Mouse (Mus musculus) activated CD4-positive, CD25-positive, alpha-beta regulatory T cell, adult 4 months (primary cell): ENCODE measurements around the gene Tspear. TPM values are rescaled to one million over a fixed set of nuclear protein-coding genes. Genes with fewer than 3 reads are reported as not detected.

Source experiments
- ATAC-seq: one replicate; pipeline ENCODE4 v1.8.0; 2017
- polyA plus RNA-seq, 2 experiments: library from polyadenylated mRNA; unstranded; fragments of 100-300 nt; shearing (Covaris generic); gene quantifications; one replicate each; pipeline ENCODE4 v1.2.1; 2017

The Tspear gene
- polyA plus RNA-seq, 2 experiments from 2014 or later = 0.38 to 0.40 TPM

DNA sequence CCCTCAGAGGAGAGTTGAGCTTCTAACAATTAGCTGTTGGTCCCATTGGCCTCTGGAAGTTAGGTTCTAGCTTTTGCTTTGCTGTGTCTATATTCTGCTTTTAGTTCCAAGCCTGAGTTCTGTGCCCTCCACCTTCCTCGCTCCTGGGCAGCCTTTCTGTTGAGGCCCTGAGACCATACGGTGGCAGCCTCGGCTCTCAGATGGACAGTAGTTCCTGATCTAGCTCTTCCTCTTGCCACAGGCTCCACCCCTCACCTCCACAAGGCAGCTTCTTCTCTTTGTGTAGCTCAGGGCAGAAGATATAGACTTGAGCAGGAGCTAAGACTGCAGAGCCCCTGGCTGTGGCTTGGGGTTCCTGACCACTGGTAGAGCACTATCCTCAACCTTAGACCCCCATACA is 193.9 kb downstream of the Tspear start:
- ATAC-seq = no peak

- ATAC-seq = no peak
Observed at GRCm38 (mm10) chr10:77882553-77882952, 196.2 kb downstream of the Tspear start.

DNA sequence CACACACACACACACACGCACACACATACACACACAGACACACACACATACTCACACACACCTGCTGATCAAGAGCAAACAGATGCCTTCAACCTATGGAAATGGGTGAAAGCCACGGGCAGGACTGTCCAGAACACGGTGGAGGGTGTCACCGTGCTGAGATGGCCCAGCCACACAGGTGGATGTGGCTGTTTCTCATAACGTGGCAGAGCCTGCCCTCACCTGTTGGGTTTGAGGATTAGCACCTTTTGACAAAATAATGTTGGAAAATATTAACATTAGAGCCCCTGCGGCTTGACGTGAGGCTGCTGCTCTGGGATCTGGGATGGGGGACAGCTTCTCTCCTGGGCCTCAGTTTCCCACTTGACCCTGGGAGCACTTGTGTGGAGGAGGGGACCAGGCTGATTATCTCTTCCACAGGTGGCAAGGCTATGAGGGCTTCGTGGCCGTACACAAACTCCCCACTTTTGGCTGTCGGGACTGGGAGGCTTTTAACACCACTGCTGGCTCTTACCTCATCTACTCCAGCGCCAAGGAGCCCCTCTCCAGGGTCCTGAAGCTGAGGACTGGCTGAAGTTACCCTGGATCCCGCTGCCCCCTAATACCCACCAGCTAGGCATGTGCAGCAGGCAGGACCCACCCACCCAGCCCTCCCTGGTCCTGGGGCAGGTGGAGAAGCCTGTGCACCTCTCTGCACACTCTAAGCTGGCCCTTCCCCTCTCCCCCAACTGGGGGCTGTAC is 199.8 kb downstream of the Tspear start:
- no peak for ATAC-seq

DNA sequence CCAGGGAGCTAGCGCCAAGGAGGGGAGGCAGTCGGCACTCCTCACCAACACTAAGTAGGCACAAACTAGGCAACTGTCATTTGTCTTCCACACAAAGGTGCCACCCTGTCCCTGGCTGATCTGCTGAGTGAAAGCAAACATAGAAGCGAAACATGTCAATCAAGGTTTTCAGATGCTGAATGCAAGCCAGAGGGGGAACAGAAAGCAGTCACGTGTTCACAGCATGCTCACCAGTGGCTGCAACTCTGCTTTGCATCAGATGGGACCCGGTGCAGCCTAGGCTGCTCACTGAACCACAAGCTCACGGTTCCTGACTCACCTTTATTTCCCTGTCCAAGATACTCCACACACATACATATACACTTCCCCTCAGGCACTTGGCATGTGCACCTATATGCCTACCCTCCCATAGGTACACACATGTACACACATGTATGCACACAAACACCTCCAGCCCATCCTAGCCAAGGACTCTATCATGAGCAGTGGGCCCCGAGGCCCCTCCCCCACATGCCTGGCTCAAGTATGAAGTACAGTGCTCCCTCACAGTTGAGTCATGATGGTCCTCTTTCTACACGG is 204.7 kb downstream of the Tspear start:
- no peak for ATAC-seq

- ATAC-seq = no peak
Observed at GRCm38 (mm10) chr10:77895562-77895961, 209.2 kb downstream of the Tspear start.

- no peak for ATAC-seq
Observed at GRCm38 (mm10) chr10:77900126-77900525, 213.8 kb downstream of the Tspear start.

DNA sequence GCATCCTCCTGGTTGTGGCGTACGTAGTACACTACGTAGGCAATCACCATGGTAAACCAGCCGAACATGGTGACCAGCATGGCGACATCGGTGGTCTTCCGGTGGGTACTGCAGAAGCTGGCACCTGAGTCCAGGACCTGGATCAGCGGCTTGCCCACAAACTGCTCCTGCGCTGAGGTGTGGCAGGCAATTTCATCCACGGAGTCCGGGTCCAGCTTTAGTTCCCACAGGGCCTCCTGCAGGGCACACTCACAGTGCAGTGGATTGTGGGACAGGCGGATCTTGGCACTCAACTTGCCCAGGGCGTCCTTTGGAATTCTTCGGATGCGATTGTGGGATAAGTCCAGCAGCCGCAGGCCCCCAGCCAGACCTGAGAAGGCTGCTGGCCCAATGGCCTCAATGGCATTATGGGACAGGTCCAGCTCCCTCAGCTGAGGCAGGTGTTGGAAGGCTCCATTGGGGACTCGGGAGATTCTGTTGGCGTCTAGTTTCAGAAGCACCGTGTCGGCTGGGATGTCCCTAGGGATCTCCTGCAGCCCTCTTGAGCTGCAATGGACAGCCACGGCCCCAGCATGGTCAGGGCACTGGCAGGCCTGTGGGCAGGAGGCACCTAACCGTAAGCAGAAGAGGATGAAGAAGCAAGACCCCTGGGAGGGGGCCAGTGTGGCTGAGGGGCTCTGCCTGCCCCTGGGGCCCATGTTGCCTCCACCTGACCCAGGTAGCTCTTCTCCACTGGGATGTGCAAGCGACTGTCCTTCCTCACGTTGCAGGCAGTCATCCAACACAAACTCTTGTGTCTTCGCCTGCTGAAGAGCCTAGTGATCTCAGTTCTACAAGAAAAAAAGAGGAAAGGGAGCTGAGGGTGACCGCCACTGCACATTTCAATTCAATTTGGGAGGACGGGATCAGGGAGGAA is 214.8 kb downstream of the Tspear start:
- no peak for ATAC-seq

DNA sequence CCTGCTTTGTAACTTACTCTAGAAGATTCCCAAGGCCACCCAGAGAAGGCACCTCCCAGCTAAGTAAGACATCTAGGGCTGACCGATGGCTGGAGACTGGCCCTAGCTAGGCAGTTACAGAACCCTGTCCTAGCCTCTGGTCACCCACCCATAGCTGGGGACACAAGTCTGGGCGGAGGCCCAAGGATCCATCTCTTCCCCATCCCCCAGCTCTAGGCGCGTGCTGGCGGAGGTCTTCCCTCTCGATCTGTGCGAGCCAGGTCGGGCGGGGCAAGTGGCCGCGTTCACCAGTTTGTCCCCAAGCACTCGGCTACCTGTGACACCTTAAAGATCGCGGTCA is 215.5 kb downstream of the Tspear start:
- ATAC-seq = no peak

DNA sequence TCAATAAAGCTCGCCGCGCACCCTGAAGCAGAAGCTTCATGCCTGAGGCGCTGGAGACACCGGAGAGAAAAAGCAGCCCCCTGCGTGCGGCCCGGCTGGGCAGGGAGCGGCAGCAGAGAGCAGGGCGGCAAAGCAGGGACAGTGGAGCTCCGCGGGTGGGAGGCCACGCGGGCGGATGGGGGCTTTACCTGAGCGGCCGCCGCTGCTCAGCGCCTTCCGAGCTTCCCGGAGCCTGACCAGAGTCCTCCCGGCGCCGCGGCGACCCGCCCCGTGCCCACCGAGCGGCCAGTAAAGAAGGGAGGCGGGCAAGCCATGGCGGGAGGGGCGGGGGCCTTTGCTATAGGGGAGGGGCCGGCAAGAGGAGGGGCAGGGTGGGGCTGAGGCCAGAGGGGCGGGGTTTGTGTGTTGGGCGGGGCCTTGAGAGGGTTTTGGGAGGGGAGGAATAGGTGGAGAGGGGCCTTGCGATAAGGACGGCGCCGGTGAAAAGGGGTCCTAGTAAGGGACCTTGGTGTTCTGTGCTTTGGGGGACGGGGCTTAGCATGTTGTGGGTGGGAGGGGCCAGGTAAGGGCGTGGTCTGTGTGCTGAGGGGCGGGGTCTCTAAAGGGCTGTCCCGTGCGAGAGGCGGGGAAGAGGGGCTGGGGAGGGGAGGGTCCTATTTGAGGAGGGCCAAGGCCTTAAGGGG is 216.0 kb downstream of the Tspear start, which contains the start of gene Lrrc3:
TSS of gene Lrrc3 (minus strand) at position 326 of the 683 bp plus-strand sequence.
- ATAC-seq = no peak

- ATAC-seq = no peak
Observed at GRCm38 (mm10) chr10:77902894-77903715, 216.7 kb downstream of the Tspear start.

GRCm38 (mm10) chr10:77912605-77913004 is 226.2 kb downstream of the Tspear start:
- no peak for ATAC-seq

- no peak for ATAC-seq
Observed at GRCm38 (mm10) chr10:77913292-77913691, 226.9 kb downstream of the Tspear start.

DNA sequence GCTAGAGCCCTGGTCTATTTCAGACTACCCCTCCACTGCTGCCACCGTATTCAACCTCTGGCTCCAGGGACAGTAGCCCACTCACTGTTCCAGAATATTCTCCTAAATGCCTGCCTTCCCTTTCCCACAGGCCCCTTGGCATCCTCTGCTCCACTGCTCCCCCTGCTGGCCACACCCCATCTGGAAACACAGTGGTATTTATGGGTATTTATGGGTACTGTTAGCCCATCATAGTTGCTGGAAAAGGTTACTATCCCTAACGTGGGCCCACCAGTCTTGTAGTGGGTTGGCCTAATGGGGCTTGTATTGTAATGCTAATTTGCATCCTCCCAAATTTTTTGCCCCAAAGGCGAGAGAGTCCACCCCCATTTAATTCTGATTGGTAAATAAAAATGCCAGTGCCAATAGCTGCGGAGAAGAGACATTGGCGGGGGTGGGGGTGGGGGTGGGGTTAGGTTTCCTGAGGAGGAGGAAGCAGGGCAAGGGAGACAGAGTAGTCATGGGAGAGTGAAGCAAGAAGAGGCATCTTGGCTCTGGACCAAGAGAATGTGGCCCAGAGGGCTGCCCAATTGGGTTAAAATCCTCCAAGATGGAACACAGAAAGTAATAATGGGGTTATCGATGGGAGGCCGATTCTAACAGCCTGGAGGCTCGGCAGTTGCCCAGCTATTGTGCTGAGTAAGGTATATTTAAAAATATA is 230.4 kb downstream of the Tspear start:
- no peak for ATAC-seq

- ATAC-seq = no peak
Observed at GRCm38 (mm10) chr10:77921009-77921408, 234.6 kb downstream of the Tspear start.

DNA sequence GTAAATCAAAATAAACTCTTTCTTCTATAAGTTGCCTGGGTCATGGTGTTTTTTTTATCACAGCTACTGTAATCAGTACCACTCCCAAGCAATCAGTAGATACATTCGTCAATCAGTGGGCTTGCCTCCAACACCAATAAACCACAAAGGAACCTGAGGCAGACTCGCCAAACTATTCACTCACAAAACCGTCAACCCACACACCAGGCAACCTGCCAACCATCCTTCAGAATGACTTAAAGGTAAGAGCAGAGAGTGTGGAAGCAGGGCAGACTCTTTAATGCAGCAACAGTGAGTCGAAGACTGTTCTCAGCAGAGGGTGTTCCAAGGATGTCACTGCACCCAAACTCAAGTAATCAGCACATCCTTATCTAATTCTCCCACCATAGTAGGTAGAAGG is 236.3 kb downstream of the Tspear start:
- no peak for ATAC-seq

DNA sequence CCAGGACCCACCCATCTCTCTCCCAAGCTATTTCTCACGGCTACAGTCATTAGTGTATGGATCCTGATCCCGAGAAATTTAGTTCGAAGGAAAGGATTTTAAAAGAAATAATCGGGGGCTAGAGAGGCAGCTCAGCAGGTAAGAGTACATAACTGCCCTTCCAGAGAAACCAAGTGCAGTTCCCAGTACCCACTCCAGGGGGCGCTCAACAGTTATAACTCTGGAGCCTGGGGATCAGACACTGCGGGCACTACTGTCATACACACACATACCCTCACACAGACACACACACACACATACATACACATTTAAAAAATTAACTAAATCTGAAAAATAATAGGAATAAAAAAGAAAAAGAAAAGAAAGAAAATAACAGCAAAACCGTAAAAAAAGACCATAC is 239.8 kb downstream of the Tspear start:
- ATAC-seq = no peak

GRCm38 (mm10) chr10:77927375-77927774 is 241.0 kb downstream of the Tspear start:
- ATAC-seq = no peak
